Mouse (Mus musculus): ENCODE data around the gene Smoc1.

- no peak for TF ChIP-seq CTCF (IDR thresholded peaks at IDR 0.05; ENCODE audit: control insufficient read depth, insufficient read depth, insufficient replicate concordance, low read depth, low read length)
- TF ChIP-seq POLR2A (IDR thresholded peaks at IDR 0.05; ENCODE audit: control insufficient read depth, low read depth, low read length), result no peak
Measured at GRCm38 (mm10) chr12:81144201-81144600, 117.6 kb downstream of the Smoc1 start.

Measured in testis, adult 2 months (tissue).